ENCODE assay signal across 21 mouse cellular contexts in genomic region chrX:101952436-101952835, GRCm38 (mm10).
"Had no signal": no experiment of that assay in that cellular context is flagged by ENCODE, and none has a peak within 500 bp of the region (broad histone marks: within the 10 kb centered on the region; RNA-seq: fewer than 3 reads in every experiment).

No protein-coding gene starts in this region.

- H3K27ac ChIP-seq: heart, adult 2 months; heart, embryonic 13.5 days; heart, embryonic 15.5 days; hindbrain, embryonic 13.5 days; hindbrain, embryonic 15.5 days; hindbrain, postnatal 0 days; limb, embryonic 13.5 days; limb, embryonic 15.5 days; liver, embryonic 13.5 days; liver, embryonic 15.5 days had no signal

- H3K4me2 ChIP-seq: heart, embryonic 11.5 days; heart, embryonic 13.5 days; heart, embryonic 15.5 days; hindbrain, embryonic 13.5 days; hindbrain, embryonic 15.5 days; limb, embryonic 13.5 days; limb, embryonic 15.5 days; liver, embryonic 13.5 days; liver, embryonic 15.5 days had no signal

- H3K9ac ChIP-seq: forebrain, postnatal 0 days; heart, embryonic 13.5 days; heart, embryonic 15.5 days; hindbrain, embryonic 13.5 days; hindbrain, embryonic 15.5 days; limb, embryonic 13.5 days; limb, embryonic 15.5 days; liver, embryonic 13.5 days; liver, embryonic 15.5 days had no signal

- H3K4me3 ChIP-seq: heart, adult 2 months; heart, embryonic 13.5 days; heart, embryonic 15.5 days; hindbrain, embryonic 13.5 days; hindbrain, embryonic 15.5 days; limb, embryonic 13.5 days; limb, embryonic 15.5 days; liver, embryonic 13.5 days; liver, embryonic 15.5 days had no signal

- H3K9me3 ChIP-seq: heart, embryonic 13.5 days; heart, embryonic 15.5 days; hindbrain, embryonic 13.5 days; hindbrain, embryonic 15.5 days; limb, embryonic 13.5 days; limb, embryonic 15.5 days; liver, embryonic 13.5 days; liver, embryonic 15.5 days had no signal

- DNase-seq: forebrain, postnatal 0 days; gastrocnemius, postnatal 14 days; gastrocnemius, postnatal 36 days; heart, adult 2 months; heart, postnatal 14 days; heart, postnatal 36 days; kidney, postnatal 25 days; layer of hippocampus, adult 9-11 months; layer of hippocampus, postnatal 36 days; left cerebral cortex, postnatal 4 days; liver, embryonic 13.5 days had no signal

- H3K4me1 ChIP-seq: hindbrain, embryonic 13.5 days; liver, embryonic 13.5 days; liver, embryonic 15.5 days had no signal

- ATAC-seq: forebrain, postnatal 0 days; hindbrain, postnatal 0 days; intestine, embryonic 16.5 days had no signal

- H3K36me3 ChIP-seq: heart, embryonic 13.5 days; heart, embryonic 15.5 days; hindbrain, embryonic 13.5 days; hindbrain, embryonic 15.5 days; limb, embryonic 13.5 days; limb, embryonic 15.5 days; liver, embryonic 13.5 days; liver, embryonic 15.5 days had no signal
